Mouse (Mus musculus): ENCODE results near the gene Ppp2r5b. TPM values are rescaled to one million over a fixed set of nuclear protein-coding genes. Genes with fewer than 3 reads are reported as not detected.

Gene Ppp2r5b
- total and polyA plus RNA-seq, 3 experiments = 2.8 to 9.8 (median 3.4) TPM

DNA sequence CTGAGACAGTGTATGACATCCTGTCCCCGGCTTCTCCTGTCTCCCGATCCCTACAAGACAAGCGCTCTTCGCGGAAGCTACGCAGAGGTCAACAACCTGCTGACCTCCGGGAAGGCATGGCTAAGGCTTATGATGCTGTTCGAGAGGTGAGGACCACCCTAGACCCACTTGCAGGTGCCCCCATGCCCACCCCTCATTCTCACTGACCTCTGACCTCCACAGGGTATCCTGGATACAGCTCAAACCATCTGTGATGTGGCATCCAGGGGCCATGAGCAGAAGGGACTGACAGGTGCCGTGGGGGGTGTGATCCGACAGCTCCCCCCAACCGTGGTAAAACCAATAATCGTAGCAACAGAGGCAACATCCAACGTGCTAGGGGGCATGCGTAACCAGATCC, 25.7 kb upstream of the Ppp2r5b start:
- dilution Hi-C loops (cut with MboI; ENCODE audit: extremely low pct_ligation_motif_present, extremely low pct_unique_long_range_greater_than_20kb, low sequenced_read_pairs) (no loop called here), in situ Hi-C loops (cut with MboI; ENCODE audit: low pct_ligation_motif_present, low pct_unique_long_range_greater_than_20kb, low sequenced_read_pairs) (loop anchor here (5.0 kb wide), 1 partner anchor 46 kb away; the partner anchor contains the start of gene Cdc42bpg)
- Histone ChIP-seq H3K9me3 (replicated peaks; ENCODE audit: low read length) (peaks cover 3% of the 10 kb centered on the region), H3K79me2 (replicated peaks; ENCODE audit: control insufficient read depth, extremely low read depth, insufficient read depth, poor library complexity, severe bottlenecking) (no peaks in the 10 kb centered on the region), H3K4me1 (ENCODE audit: control insufficient read depth in 1 of 2, insufficient read depth in 2 of 2) (peaks cover 0 to 8% of the 10 kb centered on the region in 2 experiments; a peak in 1 of 4 replicates), H3K36me3 (replicated peaks in 1 of 2; ENCODE audit: control insufficient read depth in 1 of 2, insufficient read depth in 1 of 2, low read length in 1 of 2) (peaks cover 42 to 69% of the 10 kb centered on the region in 2 experiments), H3K4me2 (ENCODE audit: insufficient read depth, low read depth, poor library complexity, severe bottlenecking) (no peak overlapping the region), H3K27ac (ENCODE audit: insufficient read depth, low read depth) (no peak overlapping the region), H3K9ac (ENCODE audit: insufficient read depth, low read depth) (no peak overlapping the region), H3K27me3 (replicated peaks) (no peaks in the 10 kb centered on the region), H3K4me3 (replicated peaks in 1 of 3; ENCODE audit: low read depth in 2 of 3, low read length in 2 of 3, poor library complexity in 1 of 3) (no peak overlapping the region)
- no peak for TF ChIP-seq MAZ (IDR thresholded peaks at IDR 0.05; ENCODE audit: low read depth, low read length)
- DNase-seq (ENCODE audit: extremely low read depth) = no peak

DNA sequence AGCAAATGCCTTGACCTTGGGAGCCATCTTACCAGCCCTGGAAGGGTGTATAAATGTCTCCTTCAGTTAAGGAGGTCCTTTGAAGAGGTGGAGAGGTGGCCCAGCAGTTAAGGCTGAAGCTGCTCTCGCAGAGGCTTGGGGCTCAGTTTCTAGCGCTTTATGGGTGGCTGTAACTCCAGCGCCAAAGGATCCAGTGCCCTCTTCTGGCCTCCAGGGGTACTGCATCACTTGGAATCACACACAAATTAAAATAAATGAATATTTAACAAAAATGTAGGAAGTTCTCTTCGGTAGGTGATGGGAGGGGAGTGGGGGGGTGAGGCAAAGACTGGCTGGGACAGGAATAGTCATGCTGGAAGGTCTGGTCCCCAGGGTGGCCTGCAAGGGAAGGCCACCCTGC, 25.3 kb upstream of the Ppp2r5b start:
- Histone ChIP-seq H3K9ac (ENCODE audit: insufficient read depth, low read depth) (no peak overlapping the region), H3K36me3 (replicated peaks in 1 of 2; ENCODE audit: control insufficient read depth in 1 of 2, insufficient read depth in 1 of 2, low read length in 1 of 2) (peaks cover 46 to 73% of the 10 kb centered on the region in 2 experiments), H3K9me3 (replicated peaks; ENCODE audit: low read length) (peaks cover 3% of the 10 kb centered on the region), H3K4me3 (replicated peaks in 1 of 3; ENCODE audit: low read depth in 2 of 3, low read length in 2 of 3, poor library complexity in 1 of 3) (no peak overlapping the region), H3K79me2 (replicated peaks; ENCODE audit: control insufficient read depth, extremely low read depth, insufficient read depth, poor library complexity, severe bottlenecking) (no peaks in the 10 kb centered on the region), H3K4me1 (ENCODE audit: control insufficient read depth in 1 of 2, insufficient read depth in 2 of 2) (peaks cover 0 to 8% of the 10 kb centered on the region in 2 experiments; a peak in 1 of 4 replicates), H3K27me3 (replicated peaks) (no peaks in the 10 kb centered on the region), H3K4me2 (ENCODE audit: insufficient read depth, low read depth, poor library complexity, severe bottlenecking) (no peak overlapping the region), H3K27ac (ENCODE audit: insufficient read depth, low read depth) (no peak overlapping the region)
- DNase-seq (ENCODE audit: extremely low read depth) = no peak
- TF ChIP-seq USF2 (conservative IDR thresholded peaks at IDR 0.05; ENCODE audit: low read depth, low read length) (no peak), MEF2A (IDR thresholded peaks at IDR 0.05; ENCODE audit: borderline replicate concordance, low read depth, low read length) (no peak), TBP (conservative IDR thresholded peaks at IDR 0.05; ENCODE audit: low read depth, low read length) (no peak), CHD2 (IDR thresholded peaks at IDR 0.05; ENCODE audit: low read length) (no peak), PAX5 (IDR thresholded peaks at IDR 0.05; ENCODE audit: low read length) (no peak), CTCF (conservative IDR thresholded peaks at IDR 0.05 in 1 of 2, IDR thresholded peaks at IDR 0.05 in 1 of 2; ENCODE audit: low read depth in 2 of 2, low read length in 2 of 2) (peak in 1 of 2 experiments; percentile 29)
- in situ Hi-C loops (cut with MboI; ENCODE audit: low pct_ligation_motif_present, low pct_unique_long_range_greater_than_20kb, low sequenced_read_pairs) = loop anchor here (5.0 kb wide), 1 partner anchor 46 kb away; the partner anchor contains the start of gene Cdc42bpg
- dilution Hi-C loops (cut with MboI; ENCODE audit: extremely low pct_ligation_motif_present, extremely low pct_unique_long_range_greater_than_20kb, low sequenced_read_pairs) = no loop called here

DNA sequence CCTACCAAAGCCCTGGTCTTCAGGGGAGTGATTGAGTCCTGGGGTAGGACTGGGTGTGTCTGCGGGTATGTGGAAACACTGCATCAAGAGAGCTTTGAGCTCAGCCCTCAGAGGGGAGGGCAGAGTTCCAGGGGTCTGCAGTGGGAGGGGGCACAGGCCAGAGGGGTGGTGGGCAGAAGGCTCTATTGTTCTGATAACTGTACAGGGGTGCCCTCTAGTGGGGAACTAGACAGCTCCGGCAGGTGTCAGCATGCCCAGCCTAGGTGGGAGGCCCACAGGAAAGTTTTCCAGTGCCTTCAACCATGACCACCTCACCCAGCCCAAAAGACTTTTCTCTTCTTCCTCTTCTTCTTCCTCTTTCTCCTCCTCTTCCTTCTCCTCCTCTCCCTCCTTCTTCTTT, 24.8 kb upstream of the Ppp2r5b start:
- H3K4me2 ChIP-seq (ENCODE audit: insufficient read depth, low read depth, poor library complexity, severe bottlenecking) = no peak overlapping the region
- H3K27ac ChIP-seq (ENCODE audit: insufficient read depth, low read depth) = no peak overlapping the region
- TF ChIP-seq MEF2A (IDR thresholded peaks at IDR 0.05; ENCODE audit: borderline replicate concordance, low read depth, low read length) = no peak
- no peak for TF ChIP-seq USF2 (conservative IDR thresholded peaks at IDR 0.05; ENCODE audit: low read depth, low read length)
- TF ChIP-seq E2F4 (IDR thresholded peaks at IDR 0.05; ENCODE audit: insufficient replicate concordance, low read depth, low read length) = no peak
- peak; percentile 61 for TF ChIP-seq SMC3 (IDR thresholded peaks at IDR 0.05; ENCODE audit: low read depth, low read length)
- peak in 1 of 2 experiments; percentile 68; a peak in 2 of 4 replicates for TF ChIP-seq CTCF (conservative IDR thresholded peaks at IDR 0.05 in 1 of 2, IDR thresholded peaks at IDR 0.05 in 1 of 2; ENCODE audit: low read depth in 2 of 2, low read length in 2 of 2)
- peak; percentile 52 for TF ChIP-seq RAD21 (IDR thresholded peaks at IDR 0.05; ENCODE audit: low read depth, low read length)
- TF ChIP-seq SIN3A (IDR thresholded peaks at IDR 0.05; ENCODE audit: low read length) = no peak
- H3K79me2 ChIP-seq (replicated peaks; ENCODE audit: control insufficient read depth, extremely low read depth, insufficient read depth, poor library complexity, severe bottlenecking) = no peaks in the 10 kb centered on the region
- in situ Hi-C loops (cut with MboI; ENCODE audit: low pct_ligation_motif_present, low pct_unique_long_range_greater_than_20kb, low sequenced_read_pairs) (loop anchor here (5.0 kb wide), 1 partner anchor 47 kb away; the partner anchor contains the start of gene Cdc42bpg), dilution Hi-C loops (cut with MboI; ENCODE audit: extremely low pct_ligation_motif_present, extremely low pct_unique_long_range_greater_than_20kb, low sequenced_read_pairs) (no loop called here)
- H3K4me1 ChIP-seq (ENCODE audit: control insufficient read depth in 1 of 2, insufficient read depth in 2 of 2) = peaks cover 0 to 8% of the 10 kb centered on the region in 2 experiments; a peak in 1 of 4 replicates
- H3K9me3 ChIP-seq (replicated peaks; ENCODE audit: low read length) = peaks cover 3% of the 10 kb centered on the region
- H3K36me3 ChIP-seq (replicated peaks in 1 of 2; ENCODE audit: control insufficient read depth in 1 of 2, insufficient read depth in 1 of 2, low read length in 1 of 2) = peaks cover 51 to 78% of the 10 kb centered on the region in 2 experiments
- DNase-seq (ENCODE audit: extremely low read depth) = no peak
- no peaks in the 10 kb centered on the region for H3K27me3 ChIP-seq (replicated peaks)
- H3K4me3 ChIP-seq (replicated peaks in 1 of 3; ENCODE audit: low read depth in 2 of 3, low read length in 2 of 3, poor library complexity in 1 of 3) = no peak overlapping the region
- H3K9ac ChIP-seq (ENCODE audit: insufficient read depth, low read depth) = no peak overlapping the region
